Mouse (Mus musculus): ENCODE data around the gene Gli3. TPM values are rescaled to one million over a fixed set of nuclear protein-coding genes. Genes with fewer than 3 reads are reported as not detected.

Gene Gli3
- polyA plus RNA-seq, 1 experiment from 2014 or later, result 7.0 TPM

- peak; percentile 78 for ATAC-seq (ENCODE audit: insufficient number of reproducible peaks, insufficient read depth, low FRiP score, low read depth)
Observed at GRCm38 (mm10) chr13:15741771-15742170, 278.7 kb downstream of the Gli3 start.

GRCm38 (mm10) chr13:15742308-15742707 lies 279.3 kb downstream of the Gli3 start:
- H3K9ac ChIP-seq (ENCODE audit: low read length), result no peak overlapping the region
- no peak overlapping the region for H3K4me3 ChIP-seq (ENCODE audit: control insufficient read depth in 1 of 2, insufficient read depth in 1 of 2, low read depth in 1 of 2, low read length in 2 of 2)
- 0 out of 4 replicates have a peak, but pooled peaks cover 0 to 3% of the 10 kb centered on the region in 2 experiments for H3K4me1 ChIP-seq (ENCODE audit: control insufficient read depth in 2 of 2, insufficient read depth in 2 of 2, low read length in 2 of 2)
- 67% methylated on average over 3 of the region's 3 CpGs for WGBS
- no peaks in the 10 kb centered on the region for H3K27me3 ChIP-seq (ENCODE audit: control insufficient read depth, insufficient read depth, low read length)
- no peaks in the 10 kb centered on the region for H3K36me3 ChIP-seq (ENCODE audit: control insufficient read depth, insufficient read depth, low read length)
- no peak for ATAC-seq (ENCODE audit: insufficient number of reproducible peaks, insufficient read depth, low FRiP score, low read depth)
- H3K9me3 ChIP-seq (ENCODE audit: control insufficient read depth, low read length), result peaks cover 8% of the 10 kb centered on the region; the same call in 1 of the 2 replicates
- H3K4me2 ChIP-seq (ENCODE audit: low read length), result no peak overlapping the region
- H3K27ac ChIP-seq (replicated peaks in 1 of 2; ENCODE audit: control insufficient read depth in 1 of 2, insufficient read depth in 1 of 2, low read depth in 2 of 2, low read length in 2 of 2), result peak overlapping the region; percentile 17 to 45; a peak in 1 of 4 replicates

More at GRCm38 (mm10) chr13:15741771-15742170, 278.7 kb downstream of the Gli3 start:
- H3K4me2 ChIP-seq (ENCODE audit: low read length), result no peak overlapping the region
- H3K4me3 ChIP-seq (ENCODE audit: control insufficient read depth in 1 of 2, insufficient read depth in 1 of 2, low read depth in 1 of 2, low read length in 2 of 2), result no peak overlapping the region
- H3K36me3 ChIP-seq (ENCODE audit: control insufficient read depth, insufficient read depth, low read length), result no peaks in the 10 kb centered on the region
- H3K27ac ChIP-seq (replicated peaks in 1 of 2; ENCODE audit: control insufficient read depth in 1 of 2, insufficient read depth in 1 of 2, low read depth in 2 of 2, low read length in 2 of 2), result peak overlapping the region in 1 of 2 experiments; percentile 24; a peak in 2 of 4 replicates
- peaks cover 4% of the 10 kb centered on the region; the same call in 1 of the 2 replicates for H3K9me3 ChIP-seq (ENCODE audit: control insufficient read depth, low read length)
- H3K4me1 ChIP-seq (ENCODE audit: control insufficient read depth in 2 of 2, insufficient read depth in 2 of 2, low read length in 2 of 2), result 0 out of 4 replicates have a peak, but pooled peaks cover 0 to 3% of the 10 kb centered on the region in 2 experiments
- no peak overlapping the region for H3K9ac ChIP-seq (ENCODE audit: low read length)
- H3K27me3 ChIP-seq (ENCODE audit: control insufficient read depth, insufficient read depth, low read length), result no peaks in the 10 kb centered on the region
- WGBS, result 37% methylated on average over 1 of the region's 1 CpGs

DNA sequence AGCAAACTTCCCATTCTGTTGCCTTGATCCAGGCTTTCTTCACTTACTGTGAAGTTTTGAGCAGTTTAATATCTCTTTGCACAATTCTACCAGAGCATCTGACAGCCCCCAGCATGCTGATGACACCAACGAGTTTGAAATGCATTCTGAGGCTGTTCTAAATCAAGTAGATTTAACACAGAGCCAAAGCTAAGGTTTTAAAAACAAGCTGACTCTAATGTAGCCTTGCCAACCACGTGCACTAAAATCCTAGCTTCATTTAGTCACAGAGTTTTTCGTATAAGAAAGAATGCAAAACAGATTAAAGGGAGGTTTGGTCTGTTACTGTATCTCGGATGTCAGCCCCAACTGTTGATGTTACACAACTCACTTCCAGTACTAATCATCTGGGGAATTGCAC lies 279.7 kb downstream of the Gli3 start:
- ATAC-seq (ENCODE audit: insufficient number of reproducible peaks, insufficient read depth, low FRiP score, low read depth), result no peak
- Histone ChIP-seq H3K4me3 (ENCODE audit: control insufficient read depth in 1 of 2, insufficient read depth in 1 of 2, low read depth in 1 of 2, low read length in 2 of 2) (no peak overlapping the region), H3K9ac (ENCODE audit: low read length) (no peak overlapping the region), H3K36me3 (ENCODE audit: control insufficient read depth, insufficient read depth, low read length) (no peaks in the 10 kb centered on the region), H3K4me2 (ENCODE audit: low read length) (no peak overlapping the region), H3K27me3 (ENCODE audit: control insufficient read depth, insufficient read depth, low read length) (no peaks in the 10 kb centered on the region), H3K9me3 (ENCODE audit: control insufficient read depth, low read length) (peaks cover 8% of the 10 kb centered on the region; the same call in 1 of the 2 replicates), H3K27ac (replicated peaks in 1 of 2; ENCODE audit: control insufficient read depth in 1 of 2, insufficient read depth in 1 of 2, low read depth in 2 of 2, low read length in 2 of 2) (peak overlapping the region; percentile 17 to 45; a peak in 1 of 4 replicates), H3K4me1 (ENCODE audit: control insufficient read depth in 2 of 2, insufficient read depth in 2 of 2, low read length in 2 of 2) (0 out of 4 replicates have a peak, but pooled peaks cover 0 to 3% of the 10 kb centered on the region in 2 experiments)
- WGBS, result 55% methylated on average over 4 of the region's 4 CpGs

- H3K4me3 ChIP-seq (ENCODE audit: control insufficient read depth in 1 of 2, insufficient read depth in 1 of 2, low read depth in 1 of 2, low read length in 2 of 2), result peak overlapping the region; percentile 33 to 53
- H3K27me3 ChIP-seq (ENCODE audit: control insufficient read depth, insufficient read depth, low read length), result peaks cover 2% of the 10 kb centered on the region; the same call in 1 of the 2 replicates
- H3K9ac ChIP-seq (ENCODE audit: low read length), result peak overlapping the region; percentile 44
- no peaks in the 10 kb centered on the region for H3K9me3 ChIP-seq (ENCODE audit: control insufficient read depth, low read length)
- H3K4me2 ChIP-seq (ENCODE audit: low read length), result peak overlapping the region; percentile 58
- no peak overlapping the region for H3K27ac ChIP-seq (replicated peaks in 1 of 2; ENCODE audit: control insufficient read depth in 1 of 2, insufficient read depth in 1 of 2, low read depth in 2 of 2, low read length in 2 of 2)
- WGBS, result 4% methylated on average over 38 of the region's 38 CpGs
- peaks cover 3 to 4% of the 10 kb centered on the region in 2 experiments; a peak in 2 of 4 replicates for H3K4me1 ChIP-seq (ENCODE audit: control insufficient read depth in 2 of 2, insufficient read depth in 2 of 2, low read length in 2 of 2)
- no peaks in the 10 kb centered on the region for H3K36me3 ChIP-seq (ENCODE audit: control insufficient read depth, insufficient read depth, low read length)
- peak; percentile 64; the same call in 1 of the 2 replicates for ATAC-seq (ENCODE audit: insufficient number of reproducible peaks, insufficient read depth, low FRiP score, low read depth)
Observed at GRCm38 (mm10) chr13:15758835-15759632, 296.0 kb downstream of the Gli3 start.

DNA sequence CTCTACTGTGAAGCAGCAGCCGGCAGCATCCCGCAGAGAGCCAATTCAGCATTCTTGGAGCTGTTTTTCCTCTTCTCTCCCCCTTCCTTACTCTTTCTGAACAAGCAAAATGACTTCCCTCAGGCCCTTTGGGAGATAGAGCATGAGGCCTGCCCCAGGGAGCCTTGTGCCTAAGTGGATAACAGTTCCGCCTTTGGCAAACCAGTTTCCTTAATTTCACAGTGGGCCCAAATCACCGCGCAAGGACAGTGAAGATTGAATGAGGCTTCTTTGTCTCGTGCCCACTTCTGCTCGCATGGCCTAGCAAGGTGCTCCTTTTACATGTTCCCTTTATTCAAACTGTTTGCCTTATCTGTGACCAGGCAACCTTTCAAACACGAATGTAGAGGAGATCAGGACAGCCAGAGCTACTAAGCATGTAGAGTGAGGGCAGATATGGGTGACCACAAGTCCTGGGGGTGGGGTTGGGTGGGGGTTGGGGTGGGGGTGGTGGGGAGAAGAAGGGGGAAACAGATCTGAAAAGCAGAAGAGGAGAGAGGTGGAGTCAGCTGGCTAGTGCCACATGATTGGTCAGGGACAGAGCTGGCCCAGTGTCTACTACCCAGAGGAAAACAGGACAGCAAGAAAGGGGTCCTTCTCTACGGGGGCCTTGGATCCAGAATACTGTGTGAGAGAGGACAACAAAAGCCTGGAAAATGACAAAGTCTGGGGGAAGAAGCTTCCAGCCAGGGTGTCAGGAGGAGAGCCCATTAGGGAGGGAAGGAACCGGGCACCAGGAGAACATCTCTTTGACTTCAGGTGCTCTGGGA lies 296.8 kb downstream of the Gli3 start:
- peaks cover 2% of the 10 kb centered on the region; the same call in 1 of the 2 replicates for H3K27me3 ChIP-seq (ENCODE audit: control insufficient read depth, insufficient read depth, low read length)
- 25% methylated on average over 10 of the region's 10 CpGs for WGBS
- H3K9ac ChIP-seq (ENCODE audit: low read length), result no peak overlapping the region
- ATAC-seq (ENCODE audit: insufficient number of reproducible peaks, insufficient read depth, low FRiP score, low read depth), result no peak; the same call in 1 of the 2 replicates
- H3K36me3 ChIP-seq (ENCODE audit: control insufficient read depth, insufficient read depth, low read length), result no peaks in the 10 kb centered on the region
- H3K4me1 ChIP-seq (ENCODE audit: control insufficient read depth in 2 of 2, insufficient read depth in 2 of 2, low read length in 2 of 2), result peaks cover 3 to 4% of the 10 kb centered on the region in 2 experiments; a peak in 2 of 4 replicates
- peak overlapping the region; percentile 33 to 53 for H3K4me3 ChIP-seq (ENCODE audit: control insufficient read depth in 1 of 2, insufficient read depth in 1 of 2, low read depth in 1 of 2, low read length in 2 of 2)
- H3K27ac ChIP-seq (replicated peaks in 1 of 2; ENCODE audit: control insufficient read depth in 1 of 2, insufficient read depth in 1 of 2, low read depth in 2 of 2, low read length in 2 of 2), result no peak overlapping the region
- H3K9me3 ChIP-seq (ENCODE audit: control insufficient read depth, low read length), result no peaks in the 10 kb centered on the region
- peak overlapping the region; percentile 58 for H3K4me2 ChIP-seq (ENCODE audit: low read length)

- Histone ChIP-seq H3K4me3 (ENCODE audit: control insufficient read depth in 1 of 2, insufficient read depth in 1 of 2, low read depth in 1 of 2, low read length in 2 of 2) (no peak overlapping the region), H3K27ac (replicated peaks in 1 of 2; ENCODE audit: control insufficient read depth in 1 of 2, insufficient read depth in 1 of 2, low read depth in 2 of 2, low read length in 2 of 2) (no peak overlapping the region), H3K9ac (ENCODE audit: low read length) (no peak overlapping the region), H3K4me1 (ENCODE audit: control insufficient read depth in 2 of 2, insufficient read depth in 2 of 2, low read length in 2 of 2) (peaks cover 3 to 4% of the 10 kb centered on the region in 2 experiments; a peak in 2 of 4 replicates), H3K4me2 (ENCODE audit: low read length) (no peak overlapping the region), H3K27me3 (ENCODE audit: control insufficient read depth, insufficient read depth, low read length) (peaks cover 2% of the 10 kb centered on the region; the same call in 1 of the 2 replicates), H3K9me3 (ENCODE audit: control insufficient read depth, low read length) (no peaks in the 10 kb centered on the region), H3K36me3 (ENCODE audit: control insufficient read depth, insufficient read depth, low read length) (no peaks in the 10 kb centered on the region)
- ATAC-seq (ENCODE audit: insufficient number of reproducible peaks, insufficient read depth, low FRiP score, low read depth), result no peak
- 81% methylated on average over 4 of the region's 4 CpGs for WGBS
Observed at GRCm38 (mm10) chr13:15762291-15762690, 299.3 kb downstream of the Gli3 start.

GRCm38 (mm10) chr13:15762901-15763417 lies 299.9 kb downstream of the Gli3 start:
- ATAC-seq (ENCODE audit: insufficient number of reproducible peaks, insufficient read depth, low FRiP score, low read depth), result no peak
- H3K4me1 ChIP-seq (ENCODE audit: control insufficient read depth in 2 of 2, insufficient read depth in 2 of 2, low read length in 2 of 2), result peaks cover 3 to 4% of the 10 kb centered on the region in 2 experiments; a peak in 2 of 4 replicates
- H3K27ac ChIP-seq (replicated peaks in 1 of 2; ENCODE audit: control insufficient read depth in 1 of 2, insufficient read depth in 1 of 2, low read depth in 2 of 2, low read length in 2 of 2), result no peak overlapping the region
- no peak overlapping the region for H3K9ac ChIP-seq (ENCODE audit: low read length)
- H3K9me3 ChIP-seq (ENCODE audit: control insufficient read depth, low read length), result no peaks in the 10 kb centered on the region
- H3K27me3 ChIP-seq (ENCODE audit: control insufficient read depth, insufficient read depth, low read length), result peaks cover under 1% of the 10 kb centered on the region; the same call in 1 of the 2 replicates
- H3K4me2 ChIP-seq (ENCODE audit: low read length), result no peak overlapping the region
- H3K36me3 ChIP-seq (ENCODE audit: control insufficient read depth, insufficient read depth, low read length), result no peaks in the 10 kb centered on the region
- 43% methylated on average over 6 of the region's 6 CpGs for WGBS
- H3K4me3 ChIP-seq (ENCODE audit: control insufficient read depth in 1 of 2, insufficient read depth in 1 of 2, low read depth in 1 of 2, low read length in 2 of 2), result no peak overlapping the region

Measured in heart, embryonic 14.5 days (tissue).